Mouse (Mus musculus): ENCODE data around the gene Gm28710. TPM values are rescaled to one million over a fixed set of nuclear protein-coding genes. Genes with fewer than 3 reads are reported as not detected.

Gene Gm28710
- polyA plus RNA-seq (2012; rRNA removed) = 0.04 TPM in 2 replicates

- DNase-seq (ENCODE audit: low spot score) = no peak
These were observed at the start of gene Gm28710 for GRCm38 (mm10) chr5:16791243-16791860. Gene Gm28710 (plus strand): TSS chr5:16791810.

GRCm38 (mm10) chr5:16777176-16777575 lies 14.4 kb upstream of the Gm28710 start:
- DNase-seq (ENCODE audit: low spot score) = no peak

DNA sequence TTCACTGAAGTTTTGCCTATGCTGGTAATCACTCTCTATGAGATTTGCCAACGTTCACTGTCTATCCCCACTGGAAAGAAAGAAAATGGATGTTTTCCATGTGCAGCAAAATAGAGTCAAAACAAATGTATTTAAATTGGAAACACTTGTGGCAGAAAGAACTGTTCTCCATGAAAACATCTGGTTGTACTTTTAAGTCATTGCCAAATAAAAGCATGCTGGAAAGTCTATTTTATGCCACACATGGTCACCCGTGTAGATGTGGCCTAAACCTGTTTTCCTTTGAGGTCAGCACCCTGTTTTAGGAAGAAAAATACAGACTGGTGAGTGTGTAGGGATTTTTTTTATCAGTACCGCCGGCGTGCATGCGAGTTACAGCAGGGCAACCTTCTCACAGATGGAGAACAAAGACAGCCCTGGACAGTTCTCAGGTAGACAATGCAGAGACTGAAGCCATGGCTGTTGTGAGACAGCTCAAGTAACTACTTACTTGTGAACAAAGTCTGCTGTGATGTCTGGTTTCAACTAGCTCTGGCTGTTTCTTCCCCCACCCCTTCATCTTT lies 12.9 kb upstream of the Gm28710 start:
- no peak for DNase-seq (ENCODE audit: low spot score)

GRCm38 (mm10) chr5:16785627-16786026 lies 6.0 kb upstream of the Gm28710 start:
- no peak for DNase-seq (ENCODE audit: low spot score)

DNA sequence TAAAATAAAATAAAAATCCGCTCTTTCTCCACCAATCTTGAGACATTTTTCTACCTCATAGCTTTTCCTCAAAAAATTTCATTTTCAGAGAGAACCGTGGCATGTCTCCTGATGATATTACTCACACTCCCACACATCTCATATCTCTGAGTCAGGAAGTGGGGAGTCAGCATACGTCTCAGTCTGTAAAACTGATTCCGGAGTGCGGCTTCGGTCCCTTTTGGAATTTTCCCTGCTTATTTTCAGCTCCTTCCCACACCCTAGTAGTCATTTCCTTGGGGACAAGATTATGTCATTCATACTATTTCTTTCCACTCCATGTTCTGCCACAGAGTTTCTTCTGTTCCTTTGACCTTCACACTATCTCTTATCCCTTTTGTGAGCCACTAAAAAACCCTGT lies 3.4 kb downstream of the Gm28710 start:
- no peak for DNase-seq (ENCODE audit: low spot score)

DNA sequence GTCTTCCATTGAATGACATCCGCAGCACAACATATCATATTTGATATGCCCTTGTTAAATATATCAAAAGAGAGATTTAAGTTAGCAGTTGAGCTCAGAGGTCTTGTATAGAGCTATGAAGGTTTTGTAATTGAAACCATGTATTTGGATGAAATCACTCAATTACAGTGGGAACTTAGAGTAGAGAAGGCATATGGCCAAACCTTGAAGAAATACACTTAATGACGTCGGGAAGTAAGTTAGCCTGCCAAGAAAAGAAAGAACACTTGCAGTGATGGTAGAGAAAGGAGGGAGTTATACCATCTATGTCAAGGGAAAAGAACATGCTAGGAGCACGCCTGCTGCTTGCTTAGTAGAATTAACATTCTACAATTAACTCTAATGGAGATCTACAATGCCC lies 11.1 kb downstream of the Gm28710 start:
- no peak for DNase-seq (ENCODE audit: low spot score)

GRCm38 (mm10) chr5:16838991-16839390 lies 47.4 kb downstream of the Gm28710 start:
- DNase-seq (ENCODE audit: low spot score) = no peak

- DNase-seq (ENCODE audit: low spot score) = no peak
These were observed 77.8 kb downstream of the Gm28710 start for GRCm38 (mm10) chr5:16869309-16869915.

DNA sequence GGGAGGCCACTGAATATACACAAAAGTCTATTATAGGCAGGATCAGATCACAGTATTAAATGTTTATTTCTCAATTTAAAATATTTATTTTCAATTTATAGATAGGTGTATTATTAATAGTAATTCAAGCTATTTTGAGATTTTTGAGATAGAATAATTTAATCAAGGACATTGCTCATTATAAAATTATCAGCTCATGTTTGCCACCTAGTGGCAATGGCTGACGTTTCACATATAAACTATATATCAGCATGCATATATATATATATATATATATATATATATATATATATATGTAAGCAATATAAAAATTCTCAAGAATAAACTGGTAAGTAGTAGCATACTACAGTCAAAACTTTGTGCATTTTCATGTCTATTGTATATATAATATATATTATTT lies 102.6 kb downstream of the Gm28710 start:
- DNase-seq (ENCODE audit: low spot score) = no peak

DNA sequence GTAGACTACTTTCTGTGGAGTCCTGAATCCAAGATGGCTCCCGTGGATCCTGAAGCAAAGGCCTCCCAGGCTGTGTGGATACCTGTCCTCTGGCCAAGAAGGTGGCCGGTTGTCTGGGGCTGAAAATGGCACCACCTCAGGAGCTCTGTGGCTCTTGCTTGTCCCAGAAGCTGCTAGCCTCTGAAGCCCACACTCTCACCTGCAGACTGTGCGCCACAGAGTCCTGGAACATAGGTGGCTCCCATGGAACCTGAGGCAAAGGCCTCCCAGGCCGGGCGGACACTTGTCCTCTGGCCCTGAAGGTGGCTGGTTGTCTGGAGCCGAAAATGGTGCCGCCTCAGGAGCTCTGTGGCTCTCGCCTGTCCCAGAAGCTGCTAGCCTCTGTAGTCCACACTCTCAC lies 128.2 kb downstream of the Gm28710 start:
- DNase-seq (ENCODE audit: low spot score) = no peak

DNA sequence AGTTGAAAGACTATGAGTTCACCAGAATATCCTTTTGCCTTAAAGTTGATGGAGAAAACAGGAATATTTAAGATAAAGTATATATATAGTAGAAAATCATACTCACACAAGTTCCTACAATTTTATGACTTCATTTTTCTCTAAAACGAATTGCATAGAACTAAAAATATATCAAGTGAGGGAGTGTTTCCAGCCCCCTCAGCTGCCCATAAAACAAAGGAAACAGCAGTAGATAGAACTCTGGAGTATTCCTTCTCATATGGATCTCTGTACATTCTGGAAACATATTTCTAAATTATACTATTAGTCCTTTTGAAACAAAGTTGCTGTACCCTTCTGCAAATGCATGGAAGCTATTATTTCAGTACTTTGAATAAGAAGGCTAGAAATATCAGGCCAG lies 130.9 kb downstream of the Gm28710 start:
- no peak for DNase-seq (ENCODE audit: low spot score)

Other genes starting within 250 kb of the Gm28710 start
- 5.4 and 6.4 TPM in 2 replicates for gene Hgf, start 238.3 kb upstream of the Gm28710 start, polyA plus RNA-seq (2012; rRNA removed)